Mouse (Mus musculus): ENCODE data around the gene Phf8.
"Not testable (repeated sequence)": the region's sequence is repeated elsewhere in the genome, so short reads cannot be mapped to it uniquely, and the experiment has no call there.

DNA sequence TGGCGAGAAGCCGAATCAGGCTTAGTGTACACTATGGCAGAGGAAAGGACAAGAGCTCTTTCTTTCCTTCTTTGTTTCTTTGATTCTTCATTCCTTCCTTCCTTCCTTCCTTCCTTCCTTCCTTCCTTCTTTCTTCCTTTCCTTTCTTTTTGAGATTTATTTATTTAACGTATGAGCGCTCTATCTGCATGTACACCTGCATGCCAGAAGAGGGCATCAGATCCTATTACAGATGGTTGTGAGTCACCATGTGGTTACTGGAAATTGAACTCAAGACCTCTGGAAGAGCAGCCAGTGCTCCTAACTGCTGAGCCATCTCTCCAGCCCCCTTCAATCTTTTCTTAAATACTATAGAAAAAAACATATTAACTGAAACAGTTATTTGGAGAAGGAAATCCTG, 27.2 kb upstream of the Phf8 start:
- peak; percentile 30; the same call in 1 of the 2 replicates for TF ChIP-seq CTCF (IDR thresholded peaks at IDR 0.05; ENCODE audit: low read depth)
- TF ChIP-seq EP300 (IDR thresholded peaks at IDR 0.05; ENCODE audit: low read depth) = not testable (repeated sequence)

Data from liver, embryonic 14.5 days (tissue).